ENCODE assay signal across 9 mouse cellular contexts in genomic region chr4:49583965-49584831, GRCm38 (mm10). TPM values are rescaled to one million over a fixed set of nuclear protein-coding genes. Genes with fewer than 3 reads are reported as not detected.
DNase-seq lines count a peak whose midpoint lies in the region; ATAC-seq lines count a peak whose summit lies in the region.
"Had no signal": no experiment of that assay in that cellular context is flagged by ENCODE, and none has a peak within 500 bp of the region (broad histone marks: within the 10 kb centered on the region; RNA-seq: fewer than 3 reads in every experiment).

No protein-coding gene starts in this region.

- no peak overlapping the region for H3K4me2 ChIP-seq in hindbrain, embryonic 14.5 days (replicated peaks)
- no peak overlapping the region for H3K4me2 ChIP-seq in hindbrain, embryonic 11.5 days (replicated peaks; ENCODE audit: low read depth, low read length)
- H3K4me2 ChIP-seq in limb, embryonic 13.5 days (replicated peaks) = no peak overlapping the region; the same call in 1 of the 2 replicates

- no peak for ATAC-seq in hindbrain, embryonic 14.5 days (ENCODE audit: low FRiP score)
- ATAC-seq in hindbrain, embryonic 11.5 days (ENCODE audit: low FRiP score) = no peak
- peak; percentile 58; the same call in 1 of the 2 replicates for ATAC-seq in limb, embryonic 13.5 days (ENCODE audit: low FRiP score, low read depth)

- 61% methylated on average over 14 of the region's 14 CpGs for WGBS in hindbrain, embryonic 14.5 days
- WGBS in hindbrain, embryonic 11.5 days = 84% methylated on average over 14 of the region's 14 CpGs
- 33% methylated on average over 14 of the region's 14 CpGs for WGBS in limb, embryonic 13.5 days

- H3K27me3 ChIP-seq in hindbrain, embryonic 14.5 days (ENCODE audit: control insufficient read depth, insufficient read depth, low read length) = no peaks in the 10 kb centered on the region
- H3K27me3 ChIP-seq in hindbrain, embryonic 11.5 days (ENCODE audit: control insufficient read depth, insufficient read depth, low read length) = no peaks in the 10 kb centered on the region
- no peaks in the 10 kb centered on the region for H3K27me3 ChIP-seq in limb, embryonic 13.5 days
- H3K27me3 ChIP-seq: megakaryocyte, embryonic 14.5 days had no signal

- no peaks in the 10 kb centered on the region for H3K4me1 ChIP-seq in hindbrain, embryonic 14.5 days (replicated peaks; ENCODE audit: control insufficient read depth, insufficient read depth, low read length)
- H3K4me1 ChIP-seq in hindbrain, embryonic 11.5 days (replicated peaks; ENCODE audit: control insufficient read depth, insufficient read depth, low read length) = no peaks in the 10 kb centered on the region
- peaks cover 60% of the 10 kb centered on the region for H3K4me1 ChIP-seq in limb, embryonic 13.5 days

- no peak overlapping the region for H3K27ac ChIP-seq in hindbrain, embryonic 14.5 days
- no peak overlapping the region for H3K27ac ChIP-seq in hindbrain, embryonic 11.5 days (ENCODE audit: low read depth, low read length)
- peak overlapping the region; percentile 48; the same call in 1 of the 2 replicates for H3K27ac ChIP-seq in limb, embryonic 13.5 days

- peak; percentile 37 for DNase-seq in hindbrain, embryonic 14.5 days (ENCODE audit: low spot score)
- DNase-seq in hindbrain, embryonic 11.5 days (ENCODE audit: low spot score) = no peak
- peak; percentile 59 for DNase-seq in urinary bladder, postnatal 14 days (ENCODE audit: low spot score)
- DNase-seq in urinary bladder, postnatal 10 days (ENCODE audit: low spot score) = no peak
- no peak for DNase-seq in spleen, adult 18-20 months
- DNase-seq in thymus, postnatal 25 days = no peak
- no peak for DNase-seq in layer of hippocampus, postnatal 14 days (ENCODE audit: low spot score in 2 of 2)

- peaks cover 31% of the 10 kb centered on the region for H3K36me3 ChIP-seq in hindbrain, embryonic 14.5 days (replicated peaks; ENCODE audit: control insufficient read depth, insufficient read depth)
- H3K36me3 ChIP-seq in hindbrain, embryonic 11.5 days (ENCODE audit: control insufficient read depth, insufficient read depth, low read length) = no peaks in the 10 kb centered on the region
- H3K36me3 ChIP-seq in limb, embryonic 13.5 days = peaks cover 13% of the 10 kb centered on the region

- no peak overlapping the region for H3K4me3 ChIP-seq in hindbrain, embryonic 14.5 days (replicated peaks; ENCODE audit: low read length)
- H3K4me3 ChIP-seq in hindbrain, embryonic 11.5 days (ENCODE audit: low read depth, low read length) = no peak overlapping the region
- H3K4me3 ChIP-seq in limb, embryonic 13.5 days = no peak overlapping the region
- H3K4me3 ChIP-seq: megakaryocyte, embryonic 14.5 days had no signal

- H3K9me3 ChIP-seq in hindbrain, embryonic 14.5 days (ENCODE audit: control insufficient read depth, low read length) = no peaks in the 10 kb centered on the region
- no peaks in the 10 kb centered on the region for H3K9me3 ChIP-seq in hindbrain, embryonic 11.5 days (ENCODE audit: control insufficient read depth, low read length)
- no peaks in the 10 kb centered on the region for H3K9me3 ChIP-seq in limb, embryonic 13.5 days
- H3K9me3 ChIP-seq: megakaryocyte, embryonic 14.5 days had no signal

- H3K9ac ChIP-seq in hindbrain, embryonic 14.5 days = no peak overlapping the region
- H3K9ac ChIP-seq in hindbrain, embryonic 11.5 days (ENCODE audit: low read depth, low read length) = no peak overlapping the region
- H3K9ac ChIP-seq in limb, embryonic 13.5 days = no peak overlapping the region

RNA-seq across cellular contexts. Expression of gene Tmem246, which starts 13.5 kb away (rescaled TPM):
- 116 and 136 TPM in 2 replicates for polyA plus RNA-seq in hindbrain, embryonic 14.5 days (2014; fragmentation: Nextera tagmentation; extraction: Ambion mirVana)
- 21.9 and 24.9 TPM in 2 replicates for polyA plus RNA-seq in hindbrain, embryonic 11.5 days (2014; fragmentation: Nextera tagmentation; extraction: Ambion mirVana)
- polyA plus RNA-seq in limb, embryonic 13.5 days (2015; fragmentation: Nextera tagmentation; extraction: Ambion mirVana) = 32.0 and 34.1 TPM in 2 replicates
- total RNA-seq in layer of hippocampus, postnatal 14 days (2021) = 10 to 100 TPM; 65.7 to 73.9 TPM

RNA-seq across cellular contexts. Expression of gene Aldob, which starts 34.9 kb away (rescaled TPM):
- polyA plus RNA-seq in hindbrain, embryonic 14.5 days (2014; fragmentation: Nextera tagmentation; extraction: Ambion mirVana) = 0.52 and 0.80 TPM in 2 replicates
- polyA plus RNA-seq in hindbrain, embryonic 11.5 days (2014; fragmentation: Nextera tagmentation; extraction: Ambion mirVana) = not detected in 2 replicates
- polyA plus RNA-seq in limb, embryonic 13.5 days (2015; fragmentation: Nextera tagmentation; extraction: Ambion mirVana) = 0.20 and 0.70 TPM in 2 replicates
- total RNA-seq in layer of hippocampus, postnatal 14 days (2021) = 1 to 10 TPM; 1.1 to 1.5 TPM

RNA-seq across cellular contexts. Expression of gene Rnf20, which starts 47.6 kb away (rescaled TPM):
- polyA plus RNA-seq in hindbrain, embryonic 14.5 days (2014; fragmentation: Nextera tagmentation; extraction: Ambion mirVana) = 63.9 and 65.7 TPM in 2 replicates
- polyA plus RNA-seq in hindbrain, embryonic 11.5 days (2014; fragmentation: Nextera tagmentation; extraction: Ambion mirVana) = 78.1 and 78.5 TPM in 2 replicates
- 54.1 and 56.5 TPM in 2 replicates for polyA plus RNA-seq in limb, embryonic 13.5 days (2015; fragmentation: Nextera tagmentation; extraction: Ambion mirVana)
- 10 to 100 TPM; 71.0 to 78.1 TPM for total RNA-seq in layer of hippocampus, postnatal 14 days (2021)

Comparison
In these comparisons a context has a peak if more than half of its experiments do, and no peak if none do; other contexts are left out.
1. DNase-seq: peak in hindbrain, embryonic 14.5 days (single experiment) and urinary bladder, postnatal 14 days (single experiment); none in hindbrain, embryonic 11.5 days (single experiment), urinary bladder, postnatal 10 days (single experiment), spleen, adult 18-20 months (0 of 2), thymus, postnatal 25 days (single experiment) and layer of hippocampus, postnatal 14 days (0 of 2).